Mouse (Mus musculus): Measurements from ENCODE around the gene Arhgap11a.

- no peak for TF ChIP-seq CTCF (IDR thresholded peaks at IDR 0.05; ENCODE audit: extremely low read depth, insufficient read length, insufficient replicate concordance, low read depth, low read length)
- TF ChIP-seq POLR2A (IDR thresholded peaks at IDR 0.05; ENCODE audit: low read depth, low read length): no peak
Measured at GRCm38 (mm10) chr2:113835219-113835618, 13.2 kb downstream of the Arhgap11a start.

All from small intestine, adult 2 months (tissue).